Mouse (Mus musculus): ENCODE data around the gene Atoh8. TPM values are rescaled to one million over a fixed set of nuclear protein-coding genes. Genes with fewer than 3 reads are reported as not detected.

The Atoh8 gene
- polyA plus RNA-seq, 1 experiment from 2014 or later, result 14.5 TPM

GRCm38 (mm10) chr6:72237035-72237434 is 1.7 kb upstream of the Atoh8 start:
- H3K9ac ChIP-seq (ENCODE audit: low read length), result no peak overlapping the region
- peaks cover 32% of the 10 kb centered on the region for H3K4me1 ChIP-seq (ENCODE audit: control insufficient read depth, insufficient read depth, low read length)
- WGBS, result 2% methylated on average over 5 of the region's 5 CpGs
- no peaks in the 10 kb centered on the region for H3K36me3 ChIP-seq (ENCODE audit: control insufficient read depth, insufficient read depth)
- ATAC-seq (replicated peaks; ENCODE audit: extremely low read depth, insufficient read depth, low FRiP score), result no peak
- no peak overlapping the region for H3K27ac ChIP-seq (ENCODE audit: low read length)
- H3K27me3 ChIP-seq (ENCODE audit: control insufficient read depth, insufficient read depth, low read length), result no peaks in the 10 kb centered on the region
- H3K4me2 ChIP-seq (ENCODE audit: low read depth, low read length), result no peak overlapping the region
- H3K4me3 ChIP-seq (ENCODE audit: low read length), result no peak overlapping the region
- no peaks in the 10 kb centered on the region for H3K9me3 ChIP-seq (replicated peaks; ENCODE audit: control insufficient read depth, low read length)

- H3K9ac ChIP-seq (ENCODE audit: low read length), result peak overlapping the region; percentile 79
- no peaks in the 10 kb centered on the region for H3K27me3 ChIP-seq (ENCODE audit: control insufficient read depth, insufficient read depth, low read length)
- no peaks in the 10 kb centered on the region for H3K9me3 ChIP-seq (replicated peaks; ENCODE audit: control insufficient read depth, low read length)
- peak overlapping the region; percentile 98 for H3K4me2 ChIP-seq (ENCODE audit: low read depth, low read length)
- no peak; the same call in 1 of the 2 replicates for ATAC-seq (replicated peaks; ENCODE audit: extremely low read depth, insufficient read depth, low FRiP score)
- peak overlapping the region; percentile 71 for H3K4me3 ChIP-seq (ENCODE audit: low read length)
- H3K27ac ChIP-seq (ENCODE audit: low read length), result peak overlapping the region; percentile 69
- H3K36me3 ChIP-seq (ENCODE audit: control insufficient read depth, insufficient read depth), result no peaks in the 10 kb centered on the region
- 48% methylated on average over 16 of the region's 16 CpGs for whole genome bisulfite sequencing
- peaks cover 22% of the 10 kb centered on the region for H3K4me1 ChIP-seq (ENCODE audit: control insufficient read depth, insufficient read depth, low read length)
These were observed 530 bp upstream of the Atoh8 start for GRCm38 (mm10) chr6:72235807-72236407.

GRCm38 (mm10) chr6:72234372-72235097 is 842 bp downstream of the Atoh8 start:
- H3K27ac ChIP-seq (ENCODE audit: low read length), result peak overlapping the region; percentile 69
- no peaks in the 10 kb centered on the region for H3K27me3 ChIP-seq (ENCODE audit: control insufficient read depth, insufficient read depth, low read length)
- no peaks in the 10 kb centered on the region for H3K9me3 ChIP-seq (replicated peaks; ENCODE audit: control insufficient read depth, low read length)
- H3K36me3 ChIP-seq (ENCODE audit: control insufficient read depth, insufficient read depth), result no peaks in the 10 kb centered on the region
- under 1% methylated on average over 79 of the region's 79 CpGs for WGBS
- ATAC-seq (replicated peaks; ENCODE audit: extremely low read depth, insufficient read depth, low FRiP score), result no peak
- H3K4me1 ChIP-seq (ENCODE audit: control insufficient read depth, insufficient read depth, low read length), result peaks cover 22% of the 10 kb centered on the region
- peak overlapping the region; percentile 71 for H3K4me3 ChIP-seq (ENCODE audit: low read length)
- peak overlapping the region; percentile 79 for H3K9ac ChIP-seq (ENCODE audit: low read length)
- peak overlapping the region; percentile 98 for H3K4me2 ChIP-seq (ENCODE audit: low read depth, low read length)

- H3K27me3 ChIP-seq (ENCODE audit: control insufficient read depth, insufficient read depth, low read length), result no peaks in the 10 kb centered on the region
- peak overlapping the region; percentile 98 for H3K4me2 ChIP-seq (ENCODE audit: low read depth, low read length)
- no peaks in the 10 kb centered on the region for H3K36me3 ChIP-seq (ENCODE audit: control insufficient read depth, insufficient read depth)
- H3K4me1 ChIP-seq (ENCODE audit: control insufficient read depth, insufficient read depth, low read length), result peaks cover 20% of the 10 kb centered on the region
- peak overlapping the region; percentile 24; the same call in 1 of the 2 replicates for H3K27ac ChIP-seq (ENCODE audit: low read length)
- ATAC-seq (replicated peaks; ENCODE audit: extremely low read depth, insufficient read depth, low FRiP score), result no peak
- peak overlapping the region; percentile 71 for H3K4me3 ChIP-seq (ENCODE audit: low read length)
- peak overlapping the region; percentile 79 for H3K9ac ChIP-seq (ENCODE audit: low read length)
- H3K9me3 ChIP-seq (replicated peaks; ENCODE audit: control insufficient read depth, low read length), result no peaks in the 10 kb centered on the region
- WGBS, result 0% methylated on average over 11 of the region's 13 CpGs
These were observed 1.4 kb downstream of the Atoh8 start for GRCm38 (mm10) chr6:72233950-72234349.

GRCm38 (mm10) chr6:72232870-72233269 is 2.5 kb downstream of the Atoh8 start:
- Histone ChIP-seq H3K9ac (ENCODE audit: low read length) (peak overlapping the region; percentile 21), H3K27ac (ENCODE audit: low read length) (no peak overlapping the region), H3K36me3 (ENCODE audit: control insufficient read depth, insufficient read depth) (no peaks in the 10 kb centered on the region), H3K4me1 (ENCODE audit: control insufficient read depth, insufficient read depth, low read length) (peaks cover 12% of the 10 kb centered on the region), H3K27me3 (ENCODE audit: control insufficient read depth, insufficient read depth, low read length) (no peaks in the 10 kb centered on the region), H3K4me2 (ENCODE audit: low read depth, low read length) (peak overlapping the region; percentile 98), H3K4me3 (ENCODE audit: low read length) (peak overlapping the region; percentile 71), H3K9me3 (replicated peaks; ENCODE audit: control insufficient read depth, low read length) (no peaks in the 10 kb centered on the region)
- WGBS, result 58% methylated on average over 5 of the region's 5 CpGs
- ATAC-seq (replicated peaks; ENCODE audit: extremely low read depth, insufficient read depth, low FRiP score), result no peak

- H3K9me3 ChIP-seq (replicated peaks; ENCODE audit: control insufficient read depth, low read length), result no peaks in the 10 kb centered on the region
- no peak for ATAC-seq (replicated peaks; ENCODE audit: extremely low read depth, insufficient read depth, low FRiP score)
- peak overlapping the region; percentile 71 for H3K4me3 ChIP-seq (ENCODE audit: low read length)
- H3K27me3 ChIP-seq (ENCODE audit: control insufficient read depth, insufficient read depth, low read length), result no peaks in the 10 kb centered on the region
- H3K36me3 ChIP-seq (ENCODE audit: control insufficient read depth, insufficient read depth), result no peaks in the 10 kb centered on the region
- no peak overlapping the region for H3K27ac ChIP-seq (ENCODE audit: low read length)
- H3K4me2 ChIP-seq (ENCODE audit: low read depth, low read length), result peak overlapping the region; percentile 98
- 88% methylated on average over 14 of the region's 14 CpGs for WGBS
- H3K9ac ChIP-seq (ENCODE audit: low read length), result no peak overlapping the region
- H3K4me1 ChIP-seq (ENCODE audit: control insufficient read depth, insufficient read depth, low read length), result peaks cover 15% of the 10 kb centered on the region
These were observed 3.0 kb downstream of the Atoh8 start for GRCm38 (mm10) chr6:72232411-72232810.

- no peak for ATAC-seq (replicated peaks; ENCODE audit: extremely low read depth, insufficient read depth, low FRiP score)
- Histone ChIP-seq H3K27ac (ENCODE audit: low read length) (no peak overlapping the region), H3K4me1 (ENCODE audit: control insufficient read depth, insufficient read depth, low read length) (peaks cover 15% of the 10 kb centered on the region), H3K4me2 (ENCODE audit: low read depth, low read length) (no peak overlapping the region), H3K4me3 (ENCODE audit: low read length) (no peak overlapping the region), H3K9ac (ENCODE audit: low read length) (no peak overlapping the region), H3K9me3 (replicated peaks; ENCODE audit: control insufficient read depth, low read length) (no peaks in the 10 kb centered on the region), H3K36me3 (ENCODE audit: control insufficient read depth, insufficient read depth) (no peaks in the 10 kb centered on the region), H3K27me3 (ENCODE audit: control insufficient read depth, insufficient read depth, low read length) (no peaks in the 10 kb centered on the region)
- 56% methylated on average over 5 of the region's 5 CpGs for WGBS
These were observed 4.5 kb downstream of the Atoh8 start for GRCm38 (mm10) chr6:72230875-72231274.

- Histone ChIP-seq H3K4me3 (ENCODE audit: low read length) (no peak overlapping the region), H3K27ac (ENCODE audit: low read length) (no peak overlapping the region), H3K4me1 (ENCODE audit: control insufficient read depth, insufficient read depth, low read length) (peaks cover 7% of the 10 kb centered on the region), H3K9me3 (replicated peaks; ENCODE audit: control insufficient read depth, low read length) (no peaks in the 10 kb centered on the region), H3K36me3 (ENCODE audit: control insufficient read depth, insufficient read depth) (no peaks in the 10 kb centered on the region), H3K4me2 (ENCODE audit: low read depth, low read length) (no peak overlapping the region), H3K9ac (ENCODE audit: low read length) (no peak overlapping the region), H3K27me3 (ENCODE audit: control insufficient read depth, insufficient read depth, low read length) (no peaks in the 10 kb centered on the region)
- no peak for ATAC-seq (replicated peaks; ENCODE audit: extremely low read depth, insufficient read depth, low FRiP score)
- 69% methylated on average over 9 of the region's 9 CpGs for WGBS
These were observed 7.6 kb downstream of the Atoh8 start for GRCm38 (mm10) chr6:72227665-72228265.

- no peak for ATAC-seq (replicated peaks; ENCODE audit: extremely low read depth, insufficient read depth, low FRiP score)
- peaks cover 12% of the 10 kb centered on the region for H3K4me1 ChIP-seq (ENCODE audit: control insufficient read depth, insufficient read depth, low read length)
- no peaks in the 10 kb centered on the region for H3K36me3 ChIP-seq (ENCODE audit: control insufficient read depth, insufficient read depth)
- no peak overlapping the region for H3K27ac ChIP-seq (ENCODE audit: low read length)
- H3K4me2 ChIP-seq (ENCODE audit: low read depth, low read length), result no peak overlapping the region
- no peak overlapping the region for H3K9ac ChIP-seq (ENCODE audit: low read length)
- WGBS, result 97% methylated on average over 4 of the region's 4 CpGs
- no peak overlapping the region for H3K4me3 ChIP-seq (ENCODE audit: low read length)
- H3K27me3 ChIP-seq (ENCODE audit: control insufficient read depth, insufficient read depth, low read length), result no peaks in the 10 kb centered on the region
- H3K9me3 ChIP-seq (replicated peaks; ENCODE audit: control insufficient read depth, low read length), result no peaks in the 10 kb centered on the region
These were observed 8.4 kb downstream of the Atoh8 start for GRCm38 (mm10) chr6:72227011-72227410.

Measured in heart, embryonic 16.5 days (tissue).